22 mouse cellular contexts compared by ENCODE assay signal in genomic region chr14:21477181-21477580, GRCm38 (mm10). TPM values are rescaled to one million over a fixed set of nuclear protein-coding genes. Genes with fewer than 3 reads are reported as not detected.
DNase-seq lines count a peak whose midpoint lies in the region; ATAC-seq and TF ChIP-seq lines count a peak whose summit lies in the region.
"Had no signal": no experiment of that assay in that cellular context is flagged by ENCODE, and none has a peak within 500 bp of the region (broad histone marks: within the 10 kb centered on the region; RNA-seq: fewer than 3 reads in every experiment).

No protein-coding gene starts in this region.

- H3K27me3 ChIP-seq in kidney, embryonic 15.5 days: no peaks in the 10 kb centered on the region
- H3K27me3 ChIP-seq in ES-Bruce4 (ENCODE audit: control insufficient read depth, insufficient read depth, low read length, poor library complexity, severe bottlenecking): no peaks in the 10 kb centered on the region
- H3K27me3 ChIP-seq: embryonic facial prominence, embryonic 15.5 days; hindbrain, embryonic 15.5 days; liver, embryonic 12.5 days; midbrain, embryonic 13.5 days; neural tube, embryonic 12.5 days had no signal

- WGBS in kidney, embryonic 15.5 days: 98% methylated on average over 2 of the region's 2 CpGs

- TF ChIP-seq EP300 in ES-Bruce4 (IDR thresholded peaks at IDR 0.05; ENCODE audit: insufficient read depth, low read depth, low read length): no peak

- no peaks in the 10 kb centered on the region for H3K4me1 ChIP-seq in kidney, embryonic 15.5 days
- H3K4me1 ChIP-seq in ES-Bruce4 (ENCODE audit: control insufficient read depth, insufficient read depth, low read length): peaks cover 4% of the 10 kb centered on the region
- H3K4me1 ChIP-seq: embryonic facial prominence, embryonic 15.5 days; hindbrain, embryonic 15.5 days; liver, embryonic 12.5 days; midbrain, embryonic 13.5 days; neural tube, embryonic 12.5 days had no signal

- ATAC-seq in kidney, embryonic 15.5 days (replicated peaks; ENCODE audit: low FRiP score): no peak
- ATAC-seq: forebrain, embryonic 14.5 days; liver, embryonic 12.5 days; midbrain, embryonic 13.5 days had no signal

- no peak for TF ChIP-seq CTCF in gastrocnemius, adult 2 months (IDR thresholded peaks at IDR 0.05)
- no peak for TF ChIP-seq CTCF in ES-Bruce4 (IDR thresholded peaks at IDR 0.05; ENCODE audit: low read depth, low read length)

- no peak overlapping the region for H3K4me3 ChIP-seq in gastrocnemius, adult 2 months
- H3K4me3 ChIP-seq in kidney, embryonic 15.5 days (replicated peaks): no peak overlapping the region
- peak overlapping the region; percentile 25; the same call in 1 of the 2 replicates for H3K4me3 ChIP-seq in ES-Bruce4 (ENCODE audit: low read depth, low read length)
- H3K4me3 ChIP-seq: embryonic facial prominence, embryonic 15.5 days; hindbrain, embryonic 15.5 days; liver, embryonic 12.5 days; midbrain, embryonic 13.5 days; neural tube, embryonic 12.5 days had no signal

- no peak for TF ChIP-seq POLR2A in ES-Bruce4 (IDR thresholded peaks at IDR 0.05; ENCODE audit: insufficient read depth, low read length)

- no peak overlapping the region for H3K4me2 ChIP-seq in kidney, embryonic 15.5 days
- H3K4me2 ChIP-seq: embryonic facial prominence, embryonic 15.5 days; heart, embryonic 11.5 days; hindbrain, embryonic 15.5 days; liver, embryonic 12.5 days; midbrain, embryonic 13.5 days; neural tube, embryonic 12.5 days had no signal

- intact Hi-C loops in gastrocnemius, adult 2 months (cut with DNase I): no loop called here

- no peaks in the 10 kb centered on the region for H3K36me3 ChIP-seq in kidney, embryonic 15.5 days
- no peaks in the 10 kb centered on the region; the same call in 1 of the 2 replicates for H3K36me3 ChIP-seq in ES-Bruce4 (ENCODE audit: control insufficient read depth, insufficient read depth, low read length, poor library complexity, severe bottlenecking)
- H3K36me3 ChIP-seq: embryonic facial prominence, embryonic 15.5 days; G1E; hindbrain, embryonic 15.5 days; liver, embryonic 12.5 days; midbrain, embryonic 13.5 days; neural tube, embryonic 12.5 days had no signal

- no peak overlapping the region for H3K9ac ChIP-seq in kidney, embryonic 15.5 days
- no peak overlapping the region for H3K9ac ChIP-seq in ES-Bruce4 (ENCODE audit: low read depth, poor library complexity, severe bottlenecking)
- H3K9ac ChIP-seq: embryonic facial prominence, embryonic 15.5 days; hindbrain, embryonic 15.5 days; liver, embryonic 12.5 days; midbrain, embryonic 13.5 days; neural tube, embryonic 12.5 days had no signal

- H3K27ac ChIP-seq in gastrocnemius, adult 2 months: no peak overlapping the region
- H3K27ac ChIP-seq in kidney, embryonic 15.5 days: no peak overlapping the region
- H3K27ac ChIP-seq in ES-Bruce4 (ENCODE audit: insufficient read depth, low read length): peak overlapping the region; percentile 74; the same call in 1 of the 2 replicates
- H3K27ac ChIP-seq: embryonic facial prominence, embryonic 15.5 days; hindbrain, embryonic 15.5 days; liver, embryonic 12.5 days; midbrain, embryonic 13.5 days; neural tube, embryonic 12.5 days had no signal

- no peaks in the 10 kb centered on the region for H3K9me3 ChIP-seq in kidney, embryonic 15.5 days (replicated peaks)
- H3K9me3 ChIP-seq in ES-Bruce4 (replicated peaks; ENCODE audit: control insufficient read depth, insufficient read depth, low read length, poor library complexity, severe bottlenecking): no peaks in the 10 kb centered on the region
- H3K9me3 ChIP-seq: embryonic facial prominence, embryonic 15.5 days; G1E; hindbrain, embryonic 15.5 days; liver, embryonic 12.5 days; midbrain, embryonic 13.5 days; neural tube, embryonic 12.5 days had no signal

- DNase-seq in gastrocnemius, adult 2 months: peak; percentile 46
- DNase-seq in gastrocnemius, adult 18-20 months (ENCODE audit: low spot score): no peak
- DNase-seq in kidney, postnatal 25 days: peak; percentile 49 to 72
- peak; percentile 20 to 33 for DNase-seq in adrenal gland, postnatal 36 days
- no peak for DNase-seq in heart, adult 8-10 months (ENCODE audit: low spot score)
- DNase-seq: cerebellum, adult 9-10 months; gastrocnemius, postnatal 10 days; lung, adult 18-20 months; lung, postnatal 14 days; retina, postnatal 1 day; right cerebral cortex, postnatal 25 days; spleen, adult 18-20 months had no signal

RNA-seq across cellular contexts. Expression of gene Kat6b, which starts 4.1 kb away (rescaled TPM):
- total RNA-seq in gastrocnemius, adult 2 months (2021): 10 to 100 TPM; 22.2 to 26.0 TPM
- 10 to 100 TPM; 20.4 to 22.4 TPM for total RNA-seq in gastrocnemius, adult 18-20 months (2021)
- 13.8 and 15.7 TPM in 2 replicates for polyA plus RNA-seq in kidney, embryonic 15.5 days (2015; fragmentation: Nextera tagmentation; extraction: Ambion mirVana)
- polyA plus RNA-seq in ES-Bruce4 (2011; ENCODE audit: insufficient read depth, insufficient read length, low read depth, missing spikeins): 121 and 132 TPM in 2 replicates
- 10 to 100 TPM; 42.5 to 47.8 TPM for total RNA-seq in adrenal gland, postnatal 36 days (2021)
- total RNA-seq in heart, adult 8-10 months (2022): 10 to 100 TPM; 26.7 to 30.3 (median 28.2) TPM

Comparison
In these comparisons a context has a peak if more than half of its experiments do, and no peak if none do; other contexts are left out.
1. DNase-seq: peak in gastrocnemius, adult 2 months (single experiment), kidney, postnatal 25 days (2 of 2) and adrenal gland, postnatal 36 days (2 of 2); none in gastrocnemius, adult 18-20 months (single experiment) and heart, adult 8-10 months (single experiment).